Mouse (Mus musculus) frontal cortex, adult 2 months (tissue): ENCODE measurements at regions not wholly inside any gene's neighbourhood (a gene's known extent, or its start where the extent isn't known, plus 50 kb on each side); places are given as distances from the start of the nearest gene placed in this dataset.
A peak's percentile ranks its signal among the peaks of the same experiment; 100 is the strongest.
"Not testable (repeated sequence)": the region's sequence is repeated elsewhere in the genome, so short reads cannot be mapped to it uniquely, and the experiment has no call there.

Experiments
- DNase-seq, 2 experiments: peaks; one replicate each; pipeline ENCODE4 v3.0.0; 2022; ENCODE audit warnings: low spot score in 1 of 2; ENCODE audit errors: extremely low spot score in 1 of 2

- DNase-seq, result no peak
These were observed 51.7 kb upstream of the Fam174b start for GRCm38 (mm10) chr7:73688451-73688850.

DNA sequence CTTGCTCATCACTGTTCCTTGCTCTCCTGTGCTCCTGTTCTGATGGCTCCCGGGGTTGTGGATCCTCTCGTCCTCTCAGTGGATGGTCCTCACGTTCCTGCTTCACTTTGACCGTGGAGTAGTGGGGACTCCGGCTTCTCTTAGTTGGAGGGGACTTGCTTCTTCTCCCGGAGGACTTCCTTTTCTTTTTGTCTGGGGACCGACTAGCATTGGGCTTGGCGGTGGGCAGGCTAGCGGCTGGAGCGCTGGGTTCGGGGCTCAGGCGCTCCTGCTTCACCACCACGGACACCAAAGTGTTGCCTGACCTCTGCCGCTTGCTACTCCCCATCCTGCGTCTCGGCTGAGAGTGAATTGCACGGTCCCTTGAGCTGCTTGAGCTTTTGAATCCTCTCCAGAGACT, 53.9 kb upstream of the Fam174b start:
- not testable (repeated sequence) for DNase-seq

DNA sequence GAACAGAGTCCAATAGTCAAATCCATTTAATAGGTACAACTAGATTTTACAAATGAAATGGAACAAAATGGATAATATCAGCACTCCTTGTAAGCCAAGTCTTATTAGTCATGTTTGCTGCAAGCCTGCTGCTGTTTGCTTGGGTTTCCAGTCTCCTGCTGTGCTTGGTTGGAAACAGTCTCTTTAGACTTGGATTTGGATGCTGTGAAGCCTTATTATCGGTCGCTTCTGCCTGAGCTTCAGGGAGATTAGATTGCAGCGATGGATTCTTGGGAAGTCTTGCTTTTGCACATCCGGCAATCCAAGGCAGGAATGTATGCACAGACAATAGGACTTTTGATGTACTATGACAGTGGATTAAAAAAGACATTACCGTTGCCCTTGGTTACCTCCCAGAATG, 57.3 kb upstream of the Fam174b start:
- DNase-seq, result no peak

DNA sequence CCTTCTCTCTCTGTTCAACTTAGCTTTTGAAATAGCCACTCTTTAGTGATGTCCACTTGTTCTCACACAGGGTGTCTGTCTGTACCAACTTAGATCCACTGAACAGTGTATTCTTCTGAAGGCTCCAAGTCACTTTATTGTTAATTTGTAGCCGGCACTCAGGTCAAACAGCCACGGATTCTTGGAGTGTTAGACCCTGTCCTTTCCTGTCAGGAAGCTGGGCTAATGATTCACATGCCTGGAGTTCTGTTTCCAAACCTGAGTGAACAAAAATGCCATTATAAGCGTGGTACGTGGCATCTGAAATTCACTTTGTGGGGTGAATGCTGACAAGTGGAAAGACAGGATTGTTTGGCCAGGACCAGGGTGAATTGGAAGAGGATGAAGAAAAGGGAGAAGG, 69.5 kb upstream of the Fam174b start:
- DNase-seq, result no peak

- no peak for DNase-seq
These were observed 71.3 kb upstream of the Fam174b start for GRCm38 (mm10) chr7:73668791-73669190.

- DNase-seq, result no peak
These were observed 73.0 kb upstream of the Fam174b start for GRCm38 (mm10) chr7:73666921-73667675.

- no peak for DNase-seq
These were observed 75.1 kb upstream of the Fam174b start for GRCm38 (mm10) chr7:73664962-73665361.

- DNase-seq, result no peak
These were observed 77.6 kb upstream of the Fam174b start for GRCm38 (mm10) chr7:73662536-73662935.

GRCm38 (mm10) chr7:73661901-73662300, 78.2 kb upstream of the Fam174b start:
- DNase-seq, result no peak

- DNase-seq, result no peak
These were observed 80.6 kb upstream of the Fam174b start for GRCm38 (mm10) chr7:73659551-73659950.

- no peak for DNase-seq
These were observed 82.8 kb upstream of the Fam174b start for GRCm38 (mm10) chr7:73657283-73657682.

DNA sequence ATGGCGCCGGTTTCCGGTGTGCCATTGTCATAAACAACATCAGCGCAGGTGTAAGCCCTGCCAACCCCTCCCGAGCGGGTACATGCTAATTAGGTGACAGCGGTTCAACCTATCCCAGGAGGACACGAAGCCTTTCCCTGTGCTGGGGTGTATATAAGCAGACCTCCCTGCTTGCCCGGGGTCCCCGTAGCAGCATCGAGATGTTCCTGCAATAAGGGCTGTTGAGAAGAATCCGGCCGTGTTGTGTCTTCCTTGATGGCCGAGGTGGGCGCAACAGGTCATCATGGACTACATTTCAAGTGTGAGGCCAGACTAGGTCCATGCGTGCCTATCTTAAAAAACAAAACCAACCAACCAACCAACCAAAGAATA, 83.7 kb upstream of the Fam174b start:
- not testable (repeated sequence) for DNase-seq

GRCm38 (mm10) chr7:73655787-73656423, 84.2 kb upstream of the Fam174b start:
- DNase-seq, result peak in 1 of 2 experiments; percentile 85

- DNase-seq, result peak in 1 of 2 experiments; percentile 87
These were observed 85.8 kb upstream of the Fam174b start for GRCm38 (mm10) chr7:73654193-73654871.

DNA sequence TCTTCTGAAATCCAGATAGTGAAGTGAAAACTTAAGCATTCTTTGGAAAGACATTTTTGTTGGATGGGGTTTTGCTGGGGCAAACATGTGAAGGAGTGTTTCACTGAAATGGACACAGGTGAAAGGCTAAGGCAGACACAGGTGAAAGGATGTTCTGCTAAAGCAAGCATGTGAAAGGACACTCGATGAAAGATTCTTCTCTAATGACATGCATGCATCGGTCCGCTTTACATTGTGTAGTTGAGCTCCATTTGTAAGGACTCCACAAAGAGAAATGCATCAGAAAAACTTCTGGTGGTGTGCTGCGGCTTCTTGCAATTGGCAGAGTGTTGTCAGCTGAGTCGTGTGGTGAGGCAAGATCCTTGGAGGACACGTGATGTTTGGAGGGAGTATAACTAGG, 89.2 kb upstream of the Fam174b start:
- no peak for DNase-seq

- DNase-seq, result peak; percentile 57 to 94
These were observed 92.1 kb upstream of the Fam174b start for GRCm38 (mm10) chr7:73648010-73648409.

GRCm38 (mm10) chr7:73647140-73647539, 93.0 kb upstream of the Fam174b start:
- DNase-seq, result peak; percentile 42 to 49

DNA sequence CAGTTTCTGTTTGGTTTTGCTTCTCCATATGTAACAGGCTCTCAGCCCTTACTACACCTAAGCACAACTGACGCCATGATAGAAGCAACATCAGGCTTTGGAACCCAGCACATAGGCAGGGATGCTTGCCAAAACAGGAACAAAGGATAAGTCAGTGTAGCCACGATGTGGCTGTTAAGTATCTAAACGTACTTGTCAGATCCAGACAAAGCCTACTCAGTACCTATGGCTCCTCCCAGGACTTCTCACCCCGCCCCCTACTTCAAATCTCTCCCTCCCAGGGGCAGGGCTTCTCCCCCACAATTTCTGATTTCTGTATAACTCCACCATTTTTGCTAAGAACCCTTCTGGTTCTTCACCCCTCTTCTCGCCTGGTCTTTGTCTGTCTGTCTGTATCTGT, 93.4 kb upstream of the Fam174b start:
- peak in 1 of 2 experiments; percentile 20 for DNase-seq

- DNase-seq, result no peak
These were observed 95.7 kb upstream of the Fam174b start for GRCm38 (mm10) chr7:73644362-73644904.

- DNase-seq, result no peak
These were observed 96.1 kb upstream of the Fam174b start for GRCm38 (mm10) chr7:73643993-73644335.

GRCm38 (mm10) chr7:73643306-73643992, 96.7 kb upstream of the Fam174b start:
- DNase-seq, result no peak
